Mouse (Mus musculus): ENCODE results near the gene Capn10.
A peak's percentile ranks its signal among the peaks of the same experiment; 100 is the strongest.
"Not testable (repeated sequence)": the region's sequence is repeated elsewhere in the genome, so short reads cannot be mapped to it uniquely, and the experiment has no call there.

Gene Capn10

DNA sequence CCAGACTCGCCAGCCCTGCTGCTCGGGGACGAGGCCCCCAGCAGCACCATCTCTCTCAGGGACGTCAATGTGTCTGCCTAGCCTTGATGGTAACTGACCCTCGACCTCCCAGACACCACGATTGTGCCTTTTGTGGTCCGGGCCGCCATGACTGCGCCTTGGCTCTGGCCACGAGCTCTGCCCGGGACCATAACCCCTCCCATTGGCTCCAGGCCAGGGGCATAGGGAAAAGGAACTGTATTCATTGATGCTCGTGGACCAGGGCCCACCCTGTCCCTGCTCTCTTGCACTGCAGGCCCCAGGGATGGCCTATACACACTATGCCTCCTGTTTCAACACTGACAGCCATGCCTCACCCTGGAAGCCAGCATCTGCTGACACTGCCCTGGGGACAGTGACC, 14.4 kb upstream of the Capn10 start:
- no peak for DNase-seq

GRCm38 (mm10) chr1:92920474-92921200, 13.5 kb upstream of the Capn10 start:
- DNase-seq = no peak

GRCm38 (mm10) chr1:92921496-92921895, 12.7 kb upstream of the Capn10 start:
- no peak for DNase-seq

GRCm38 (mm10) chr1:92930171-92930706, 3.9 kb upstream of the Capn10 start:
- no peak for DNase-seq

DNA sequence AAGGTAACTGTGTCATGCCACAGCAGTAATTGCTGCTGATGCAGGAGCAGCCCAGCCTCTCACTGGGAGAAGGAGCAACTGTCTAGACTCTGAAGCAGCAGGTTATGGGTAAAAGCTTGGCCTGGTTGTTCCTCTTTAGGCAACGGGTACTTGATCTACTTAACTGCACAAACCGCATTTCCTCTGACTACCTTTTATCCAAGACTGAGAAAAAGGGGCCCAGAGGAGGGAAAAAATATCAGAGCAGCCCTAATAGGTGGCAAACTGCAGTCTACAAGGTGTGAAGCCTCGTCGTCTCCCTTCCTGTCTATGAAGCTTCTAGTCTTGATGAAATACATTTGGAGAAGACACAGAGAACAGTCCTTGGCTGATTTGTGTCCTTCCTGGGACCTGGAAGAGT, 565 bp upstream of the Capn10 start:
- no peak for DNase-seq

DNA sequence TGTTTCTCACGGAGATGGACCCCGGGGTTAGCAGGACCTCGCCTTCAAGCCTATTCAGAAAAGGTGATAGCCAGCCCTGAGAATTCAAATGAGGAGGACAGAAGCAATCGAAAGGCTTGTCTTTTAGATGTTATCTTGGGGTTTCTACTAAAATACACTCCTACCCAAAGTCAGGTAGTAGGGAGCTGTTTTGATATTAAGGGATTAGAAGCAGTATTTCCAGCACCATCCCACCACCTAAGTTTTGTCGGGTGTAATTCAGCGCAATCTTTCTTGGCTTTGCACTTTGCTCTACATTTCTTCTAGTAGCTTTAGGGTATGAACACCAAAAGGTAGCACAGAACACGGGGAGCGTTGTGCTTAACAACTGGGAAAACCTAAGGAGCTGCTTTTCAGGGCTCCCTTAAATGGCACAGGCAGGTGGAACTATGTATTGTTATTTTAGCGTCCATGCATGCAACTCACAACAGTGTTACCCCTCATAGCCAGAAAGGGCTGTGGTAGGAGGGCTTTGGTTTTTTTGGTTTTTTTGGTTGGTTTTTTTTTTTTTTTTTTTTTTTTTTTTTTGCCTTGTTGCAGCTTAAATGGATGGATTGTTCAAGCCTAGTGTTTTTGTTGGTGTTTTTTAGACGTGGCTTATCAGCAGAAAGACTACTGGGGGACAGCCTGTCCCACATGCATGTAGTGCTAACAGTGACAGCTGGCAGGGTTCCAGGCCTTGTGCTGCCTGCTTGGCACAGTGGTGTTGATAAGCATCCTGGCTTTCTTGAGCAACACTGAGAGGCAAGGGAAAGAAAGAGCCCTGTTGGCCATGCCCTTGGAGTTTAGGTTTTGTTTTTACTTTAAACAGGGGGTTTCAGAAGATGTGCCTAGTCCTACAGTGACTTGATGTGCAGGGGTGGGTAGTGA, 1.1 kb downstream of the Capn10 start:
- DNase-seq = no peak

- no peak for DNase-seq
Observed at GRCm38 (mm10) chr1:92935977-92936376, 1.8 kb downstream of the Capn10 start.

DNA sequence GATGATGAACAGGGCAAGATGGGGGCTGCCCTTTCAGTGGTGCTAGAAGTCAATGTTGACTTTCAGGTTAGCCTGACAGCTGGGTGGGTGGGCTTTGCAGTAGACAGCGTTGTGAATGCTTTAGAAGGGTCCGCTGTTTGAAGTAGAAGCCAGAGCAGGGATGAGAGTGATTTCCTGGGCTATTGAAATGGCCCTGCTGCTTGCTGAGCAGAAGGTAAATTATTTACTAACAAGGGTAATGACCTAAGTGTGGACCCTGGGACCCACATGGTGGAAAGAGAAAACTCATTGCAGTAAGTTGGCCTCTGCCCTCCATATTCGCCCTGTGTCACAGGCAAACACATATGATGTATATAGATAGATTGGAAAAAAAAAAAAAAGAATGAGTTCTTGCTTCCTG, 2.3 kb downstream of the Capn10 start:
- no peak for DNase-seq

DNA sequence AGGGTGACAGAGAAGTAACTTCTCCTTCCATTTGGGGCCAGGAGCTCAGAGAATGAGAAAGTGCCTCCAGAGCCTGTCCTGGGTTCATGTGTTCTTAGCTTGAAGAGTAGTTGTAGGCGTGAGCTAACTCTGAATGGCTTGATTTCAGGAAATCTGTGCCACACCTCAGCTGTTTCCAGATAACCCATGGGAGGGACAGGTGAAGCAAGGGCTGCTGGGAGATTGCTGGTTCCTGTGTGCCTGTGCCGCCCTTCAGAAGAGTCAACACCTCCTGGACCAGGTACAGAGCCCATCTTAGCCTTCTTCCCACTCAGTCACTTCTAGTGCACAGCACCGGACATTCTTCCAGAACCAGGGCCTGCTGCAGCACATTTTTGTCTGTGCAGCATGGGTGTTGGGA, 3.6 kb downstream of the Capn10 start:
- DNase-seq = no peak

DNA sequence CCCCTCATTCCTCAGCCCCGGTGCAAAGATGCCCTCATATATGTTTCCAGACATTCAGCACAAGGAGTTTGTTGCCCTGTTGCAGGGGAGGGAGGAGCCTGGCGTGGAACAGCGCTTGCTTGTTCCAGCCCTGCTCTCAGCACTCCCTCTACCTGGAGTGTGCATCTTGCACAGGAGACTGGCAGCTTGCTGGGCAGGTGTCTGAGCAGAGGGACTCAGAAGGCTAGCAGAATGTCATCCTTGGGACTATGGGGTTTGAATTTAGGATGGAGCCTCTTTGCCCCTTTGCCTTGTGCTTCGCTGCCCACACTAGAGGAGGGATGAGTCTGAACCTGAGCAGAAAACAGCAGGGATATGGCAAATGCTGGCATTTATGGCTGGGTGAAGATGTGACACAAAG, 5.6 kb downstream of the Capn10 start:
- no peak for DNase-seq

DNA sequence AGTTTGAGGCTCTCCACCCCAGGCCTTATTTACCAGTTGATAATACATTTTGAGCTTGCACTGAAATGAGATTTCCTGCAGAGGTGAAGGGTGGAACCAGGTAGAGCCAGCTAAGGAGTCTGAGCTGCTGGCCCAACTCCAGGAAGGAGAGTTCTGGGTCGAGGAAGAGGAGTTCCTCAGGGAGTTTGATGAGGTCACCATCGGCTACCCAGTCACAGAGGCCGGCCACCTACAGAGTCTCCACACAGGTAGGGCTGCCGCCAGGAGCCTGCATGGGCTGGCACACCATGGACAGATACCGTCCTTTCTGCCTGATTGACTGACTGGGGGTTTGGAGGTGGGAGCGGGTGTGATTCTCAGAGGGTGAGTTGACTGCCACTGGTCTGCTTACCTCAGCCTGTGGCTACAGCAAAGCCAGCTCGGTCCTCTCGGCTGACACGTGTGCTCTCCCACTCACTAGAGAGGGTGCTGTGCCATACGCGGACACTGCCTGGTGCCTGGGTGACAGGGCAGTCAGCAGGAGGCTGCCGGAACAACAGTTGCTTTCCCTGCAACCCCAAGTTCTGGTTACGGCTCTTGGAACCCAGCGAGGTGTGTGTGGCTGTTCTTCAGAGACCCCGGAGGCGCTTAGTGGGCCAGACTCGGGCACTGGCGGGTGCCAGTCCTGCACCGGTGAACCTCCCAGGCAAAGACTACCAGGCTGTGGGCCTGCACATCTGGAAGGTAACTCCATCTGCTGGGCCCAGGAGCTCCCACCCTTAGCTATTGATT, 9.2 kb downstream of the Capn10 start:
- DNase-seq = no peak

- DNase-seq = no peak
Observed at GRCm38 (mm10) chr1:92947966-92948365, 13.8 kb downstream of the Capn10 start.

DNA sequence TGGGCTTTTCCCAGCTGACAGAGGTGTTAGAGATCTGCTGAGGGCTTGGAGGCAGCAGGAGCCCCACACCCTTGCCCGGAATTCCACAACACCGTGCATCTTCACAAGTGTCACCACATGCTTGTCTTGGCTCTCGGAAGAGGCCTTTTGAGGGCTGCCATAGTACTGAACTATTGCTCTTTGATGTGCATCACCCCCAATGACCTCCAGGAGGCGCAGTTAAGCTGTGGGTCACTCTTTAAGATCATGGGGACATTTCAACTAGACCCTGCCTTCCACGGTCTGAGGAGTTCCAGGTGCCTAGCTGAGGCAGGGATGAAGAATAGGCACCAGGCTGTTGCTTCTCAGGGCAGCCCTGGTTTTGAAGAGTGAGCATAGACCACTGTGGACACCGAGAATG, 15.2 kb downstream of the Capn10 start:
- DNase-seq = no peak

GRCm38 (mm10) chr1:92950607-92951006, 16.4 kb downstream of the Capn10 start, which contains the start of gene Gpr35:
Gene Gpr35 (plus strand): TSS chr1:92950865.
- no peak for DNase-seq

DNA sequence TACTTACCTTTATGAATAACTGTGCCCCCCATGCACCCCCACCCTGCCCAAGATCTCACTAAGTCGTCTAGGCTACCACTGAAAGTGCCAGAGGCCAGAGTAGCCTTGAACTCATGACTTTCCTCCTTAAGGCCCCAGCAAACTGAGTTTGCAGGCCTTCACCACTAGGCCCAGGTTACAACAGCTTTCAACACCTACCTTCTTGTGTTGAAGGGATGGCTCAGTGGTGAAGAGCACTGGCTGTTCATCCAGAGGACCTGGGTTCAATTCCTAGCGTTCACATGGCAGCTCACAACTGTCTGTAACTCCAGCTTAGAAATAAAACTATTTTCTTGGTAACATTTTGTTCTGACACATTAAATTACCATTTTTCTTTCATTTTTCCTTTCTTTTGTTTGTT, 19.5 kb downstream of the Capn10 start:
- DNase-seq = no peak

GRCm38 (mm10) chr1:92956571-92957335, 22.6 kb downstream of the Capn10 start:
- peak; percentile 66 for DNase-seq

DNA sequence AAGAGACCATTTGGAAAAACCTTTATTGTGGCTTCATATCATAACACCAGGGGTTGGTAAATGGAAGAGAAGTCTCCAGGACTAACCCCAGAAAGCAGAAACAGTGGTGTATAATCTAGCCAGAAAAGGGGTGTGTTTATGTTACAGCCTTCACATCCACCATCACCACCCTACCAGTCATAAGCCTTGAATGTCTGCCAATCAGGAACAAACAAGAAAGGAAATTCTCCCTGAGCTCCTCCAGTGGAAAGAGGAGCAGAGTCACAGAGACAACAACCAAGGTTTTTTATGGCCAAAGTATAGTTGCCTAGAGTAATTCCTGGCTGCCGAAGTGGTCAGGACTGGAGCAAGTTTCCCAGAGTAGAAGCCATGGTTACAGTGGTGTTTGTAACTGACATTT, 24.8 kb downstream of the Capn10 start:
- DNase-seq = no peak

GRCm38 (mm10) chr1:92970791-92971190, 36.6 kb downstream of the Capn10 start:
- DNase-seq = not testable (repeated sequence)

GRCm38 (mm10) chr1:92971879-92972795, 38.0 kb downstream of the Capn10 start:
- no peak for DNase-seq

GRCm38 (mm10) chr1:92972854-92973253, 38.7 kb downstream of the Capn10 start:
- DNase-seq = no peak

- no peak for DNase-seq
Observed at GRCm38 (mm10) chr1:92976141-92976566, 42.0 kb downstream of the Capn10 start.
